Mouse (Mus musculus): ENCODE results near the gene Map4.

DNA sequence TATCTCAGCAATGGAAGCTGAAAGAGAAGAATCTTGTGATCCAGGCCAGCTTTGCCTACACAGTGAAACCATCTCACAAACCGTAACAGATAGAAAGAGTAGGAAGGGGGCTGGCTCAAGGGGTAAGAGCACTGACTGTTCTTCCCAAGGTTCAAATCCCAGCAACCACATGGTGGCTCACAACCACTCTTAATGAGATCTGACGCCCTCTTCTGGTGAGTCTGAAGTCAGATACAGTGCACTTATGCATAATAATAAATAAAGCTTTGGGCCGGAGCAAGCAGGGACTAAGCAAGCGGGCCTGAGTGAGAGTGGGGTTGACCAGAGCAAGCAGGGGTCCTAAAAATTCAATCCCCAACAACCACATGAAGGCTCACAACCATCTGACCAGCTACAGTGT is 162.0 kb downstream of the Map4 start:
- TF ChIP-seq CTCF (IDR thresholded peaks at IDR 0.05; ENCODE audit: control insufficient read depth, insufficient read depth, insufficient replicate concordance, low read depth, low read length): no peak
- TF ChIP-seq POLR2A (IDR thresholded peaks at IDR 0.05; ENCODE audit: control insufficient read depth, low read depth, low read length): no peak

Data from testis, adult 2 months (tissue).